Mouse (Mus musculus): ENCODE results near the gene Map1b. TPM values are rescaled to one million over a fixed set of nuclear protein-coding genes. Genes with fewer than 3 reads are reported as not detected.

The Map1b gene
- total and polyA plus RNA-seq, 3 experiments = 2.1 to 14.6 (median 10.2) TPM

- Histone ChIP-seq H3K9ac (ENCODE audit: low read depth, low read length) (no peak overlapping the region), H3K27me3 (ENCODE audit: control insufficient read depth, insufficient read depth, low read length) (no peaks in the 10 kb centered on the region), H3K79me2 (replicated peaks; ENCODE audit: control insufficient read depth, insufficient read depth, low read length) (no peaks in the 10 kb centered on the region), H3K4me1 (ENCODE audit: control insufficient read depth, insufficient read depth, low read length) (peaks cover 11% of the 10 kb centered on the region), H3K4me3 (no peak overlapping the region), H3K36me3 (ENCODE audit: control insufficient read depth, insufficient read depth, low read length) (peaks cover under 1% of the 10 kb centered on the region), H3K27ac (no peak overlapping the region)
- DNase-seq = no peak
- WGBS = 52% methylated on average over 6 of the region's 6 CpGs
- TF ChIP-seq POLR2A (IDR thresholded peaks at IDR 0.05; ENCODE audit: insufficient read depth, low read depth, low read length) = no peak
- TF ChIP-seq CTCF (IDR thresholded peaks at IDR 0.05) = no peak
- no peak for TF ChIP-seq EP300 (IDR thresholded peaks at IDR 0.05; ENCODE audit: insufficient read depth, low read depth, low read length)
- intact Hi-C loops (cut with DNase I) = no loop called here
Observed at GRCm38 (mm10) chr13:99382373-99382772, 134.0 kb downstream of the Map1b start.

DNA sequence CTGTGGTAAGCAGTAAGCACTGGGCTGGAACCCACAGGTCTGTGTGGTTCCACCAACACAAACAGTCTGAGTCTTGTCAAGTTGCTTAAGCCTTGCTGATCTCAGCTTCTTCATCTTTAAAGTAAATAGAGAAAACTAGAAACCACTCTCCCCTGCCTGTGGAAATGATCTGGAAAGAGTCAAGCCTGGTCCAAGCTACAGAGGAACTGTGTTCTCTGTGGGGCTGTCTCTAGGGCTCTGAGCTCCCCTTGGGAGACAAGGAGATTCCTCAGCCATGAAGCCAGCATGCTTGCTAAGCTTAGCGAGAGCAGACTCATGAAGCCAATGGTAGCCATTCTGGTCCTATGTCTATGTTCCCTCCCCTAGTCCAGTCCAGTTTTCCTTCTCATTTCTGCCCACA, 138.1 kb downstream of the Map1b start:
- Histone ChIP-seq H3K27me3 (ENCODE audit: control insufficient read depth, insufficient read depth, low read length) (no peaks in the 10 kb centered on the region), H3K36me3 (ENCODE audit: control insufficient read depth, insufficient read depth, low read length) (no peaks in the 10 kb centered on the region), H3K4me3 (no peak overlapping the region), H3K79me2 (replicated peaks; ENCODE audit: control insufficient read depth, insufficient read depth, low read length) (no peaks in the 10 kb centered on the region), H3K4me1 (ENCODE audit: control insufficient read depth, insufficient read depth, low read length) (peaks cover 2% of the 10 kb centered on the region), H3K27ac (no peak overlapping the region), H3K9ac (ENCODE audit: low read depth, low read length) (no peak overlapping the region)
- intact Hi-C loops (cut with DNase I) = no loop called here
- TF ChIP-seq EP300 (IDR thresholded peaks at IDR 0.05; ENCODE audit: insufficient read depth, low read depth, low read length) = no peak
- no peak for TF ChIP-seq CTCF (IDR thresholded peaks at IDR 0.05)
- no peak for TF ChIP-seq POLR2A (IDR thresholded peaks at IDR 0.05; ENCODE audit: insufficient read depth, low read depth, low read length)
- 79% methylated on average over 1 of the region's 1 CpGs for WGBS
- DNase-seq = no peak

DNA sequence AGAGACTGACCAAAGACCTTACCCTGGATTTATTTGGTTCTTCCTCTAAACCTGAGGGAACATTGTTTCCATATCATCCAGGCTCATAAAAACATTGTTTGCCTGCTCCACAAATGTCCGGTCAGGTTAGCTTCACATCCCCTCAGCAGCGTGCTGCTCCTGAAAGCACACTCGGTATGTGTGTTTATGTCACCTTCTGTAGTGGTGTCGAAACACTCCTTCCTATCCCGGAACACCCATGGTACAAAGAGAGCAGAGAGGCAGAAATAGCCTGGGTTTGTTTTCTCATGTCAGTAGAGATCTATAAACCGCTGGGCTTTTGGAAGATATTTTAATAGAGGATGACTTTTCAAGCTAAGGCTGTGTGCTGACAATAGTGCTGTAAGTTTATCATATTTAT, 139.3 kb downstream of the Map1b start:
- TF ChIP-seq CTCF (IDR thresholded peaks at IDR 0.05) (no peak), POLR2A (IDR thresholded peaks at IDR 0.05; ENCODE audit: insufficient read depth, low read depth, low read length) (no peak)
- 82% methylated on average over 6 of the region's 6 CpGs for WGBS
- intact Hi-C loops (cut with DNase I) = loop anchor here (2.0 kb wide), 1 partner anchor 460 kb away; no protein-coding TSS in a partner anchor
- Histone ChIP-seq H3K27ac (no peak overlapping the region), H3K36me3 (ENCODE audit: control insufficient read depth, insufficient read depth, low read length) (no peaks in the 10 kb centered on the region), H3K4me3 (no peak overlapping the region), H3K9ac (ENCODE audit: low read depth, low read length) (no peak overlapping the region), H3K79me2 (replicated peaks; ENCODE audit: control insufficient read depth, insufficient read depth, low read length) (no peaks in the 10 kb centered on the region), H3K27me3 (ENCODE audit: control insufficient read depth, insufficient read depth, low read length) (no peaks in the 10 kb centered on the region), H3K4me1 (ENCODE audit: control insufficient read depth, insufficient read depth, low read length) (peaks cover 2% of the 10 kb centered on the region)
- DNase-seq = no peak

GRCm38 (mm10) chr13:99375550-99375949, 140.8 kb downstream of the Map1b start:
- no peaks in the 10 kb centered on the region for H3K79me2 ChIP-seq (replicated peaks; ENCODE audit: control insufficient read depth, insufficient read depth, low read length)
- H3K4me1 ChIP-seq (ENCODE audit: control insufficient read depth, insufficient read depth, low read length) = peaks cover 2% of the 10 kb centered on the region
- WGBS = 22% methylated on average over 6 of the region's 6 CpGs
- TF ChIP-seq EP300 (IDR thresholded peaks at IDR 0.05; ENCODE audit: insufficient read depth, low read depth, low read length) (0 out of 2 replicates have a peak, but pooled peaks have one; percentile 47), CTCF (IDR thresholded peaks at IDR 0.05) (peak; percentile 98), POLR2A (IDR thresholded peaks at IDR 0.05; ENCODE audit: insufficient read depth, low read depth, low read length) (no peak)
- no peaks in the 10 kb centered on the region for H3K27me3 ChIP-seq (ENCODE audit: control insufficient read depth, insufficient read depth, low read length)
- no peak overlapping the region for H3K4me3 ChIP-seq
- peak; percentile 67 to 79 for DNase-seq
- no peaks in the 10 kb centered on the region for H3K36me3 ChIP-seq (ENCODE audit: control insufficient read depth, insufficient read depth, low read length)
- no peak overlapping the region for H3K9ac ChIP-seq (ENCODE audit: low read depth, low read length)
- intact Hi-C loops (cut with DNase I) = loop anchor here (2.0 kb wide), 1 partner anchor 37 kb away; no protein-coding TSS in a partner anchor
- H3K27ac ChIP-seq = no peak overlapping the region

DNA sequence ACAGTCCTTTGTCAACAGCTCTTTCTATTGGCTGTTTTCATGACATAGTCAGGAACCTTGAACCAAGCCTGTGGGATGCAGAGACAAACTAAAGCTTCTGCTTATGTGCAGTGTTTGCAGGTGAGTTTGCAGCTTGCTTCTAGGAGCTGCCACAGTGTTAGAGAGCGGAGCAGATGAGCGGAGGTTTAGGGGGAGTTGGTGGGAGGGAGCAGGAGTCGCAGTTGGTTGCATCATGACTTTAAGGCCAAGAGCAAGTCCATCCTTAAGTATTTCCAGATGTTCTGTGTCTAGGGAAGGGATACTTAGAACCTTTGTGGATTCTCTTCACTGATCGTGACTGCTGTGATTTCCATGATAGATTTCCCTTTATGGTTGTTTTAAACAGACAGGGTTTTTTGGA, 142.1 kb downstream of the Map1b start:
- Histone ChIP-seq H3K27me3 (ENCODE audit: control insufficient read depth, insufficient read depth, low read length) (no peaks in the 10 kb centered on the region), H3K27ac (no peak overlapping the region), H3K4me3 (no peak overlapping the region), H3K36me3 (ENCODE audit: control insufficient read depth, insufficient read depth, low read length) (no peaks in the 10 kb centered on the region), H3K9ac (ENCODE audit: low read depth, low read length) (no peak overlapping the region), H3K4me1 (ENCODE audit: control insufficient read depth, insufficient read depth, low read length) (peaks cover 2% of the 10 kb centered on the region), H3K79me2 (replicated peaks; ENCODE audit: control insufficient read depth, insufficient read depth, low read length) (no peaks in the 10 kb centered on the region)
- TF ChIP-seq POLR2A (IDR thresholded peaks at IDR 0.05; ENCODE audit: insufficient read depth, low read depth, low read length) (no peak), EP300 (IDR thresholded peaks at IDR 0.05; ENCODE audit: insufficient read depth, low read depth, low read length) (no peak), CTCF (IDR thresholded peaks at IDR 0.05) (no peak)
- intact Hi-C loops (cut with DNase I) = loop anchor here (1.0 to 2.0 kb wide), 2 partner anchors 39 to 139 kb away; no protein-coding TSS in a partner anchor
- 86% methylated on average over 4 of the region's 4 CpGs for WGBS
- no peak for DNase-seq

DNA sequence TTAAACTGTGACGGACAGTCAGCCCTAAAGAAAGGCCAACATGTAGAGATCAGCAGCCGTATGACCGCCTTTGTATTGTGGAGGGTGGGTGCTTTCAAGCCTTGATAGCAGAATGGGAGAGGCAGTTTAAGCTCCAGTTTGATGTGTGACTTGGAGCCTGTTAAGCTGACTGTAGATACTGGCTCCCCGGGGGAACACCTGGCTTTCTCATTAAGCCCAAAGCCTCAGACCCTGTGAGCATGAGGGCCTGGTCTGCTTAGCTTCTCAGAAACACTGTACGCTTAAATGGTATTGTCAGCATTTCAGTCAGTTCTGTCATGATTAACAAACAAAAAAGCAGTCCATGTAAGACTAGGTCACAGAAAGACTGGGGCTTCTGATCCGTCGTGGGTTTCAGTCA, 142.7 kb downstream of the Map1b start:
- 62% methylated on average over 7 of the region's 7 CpGs for WGBS
- DNase-seq = no peak
- Histone ChIP-seq H3K79me2 (replicated peaks; ENCODE audit: control insufficient read depth, insufficient read depth, low read length) (no peaks in the 10 kb centered on the region), H3K27ac (no peak overlapping the region), H3K27me3 (ENCODE audit: control insufficient read depth, insufficient read depth, low read length) (no peaks in the 10 kb centered on the region), H3K4me3 (no peak overlapping the region), H3K4me1 (ENCODE audit: control insufficient read depth, insufficient read depth, low read length) (peaks cover 2% of the 10 kb centered on the region), H3K36me3 (ENCODE audit: control insufficient read depth, insufficient read depth, low read length) (no peaks in the 10 kb centered on the region), H3K9ac (ENCODE audit: low read depth, low read length) (no peak overlapping the region)
- TF ChIP-seq EP300 (IDR thresholded peaks at IDR 0.05; ENCODE audit: insufficient read depth, low read depth, low read length) (no peak), CTCF (IDR thresholded peaks at IDR 0.05) (no peak), POLR2A (IDR thresholded peaks at IDR 0.05; ENCODE audit: insufficient read depth, low read depth, low read length) (no peak)
- intact Hi-C loops (cut with DNase I) = loop anchor here (1.0 to 2.0 kb wide), 2 partner anchors 39 to 140 kb away; no protein-coding TSS in a partner anchor

Other genes with a start within 250 kb of the Map1b start
- 10 to 100 TPM; 49.6 to 51.2 TPM for gene Ptcd2, start 171.8 kb downstream of the Map1b start, total RNA-seq (2021)
- gene Ptcd2, start 171.8 kb downstream of the Map1b start, polyA plus RNA-seq (2012; rRNA removed) = 35.0 and 44.9 TPM in 2 replicates
- gene Mrps27, start 171.8 kb downstream of the Map1b start, total RNA-seq (2021) = 10 to 100 TPM; 40.8 to 48.0 TPM
- 39.3 and 41.7 TPM in 2 replicates for gene Mrps27, start 171.8 kb downstream of the Map1b start, polyA plus RNA-seq (2012; rRNA removed)

All from heart, adult 2 months (tissue).